Mouse (Mus musculus) thymus, postnatal 14 days (tissue): ENCODE measurements around the gene Trip6.
"Not testable (repeated sequence)": the region's sequence is repeated elsewhere in the genome, so short reads cannot be mapped to it uniquely, and the experiment has no call there.

Source experiments
- DNase-seq: peaks from one replicate; pipeline ENCODE4 v3.0.0; 2021

The Trip6 gene

GRCm38 (mm10) chr5:137295712-137296111, 18.5 kb downstream of the Trip6 start:
- DNase-seq: no peak

- DNase-seq: no peak
Observed at GRCm38 (mm10) chr5:137295296-137295695, 18.9 kb downstream of the Trip6 start.

- DNase-seq: no peak
Observed at GRCm38 (mm10) chr5:137294744-137295093, 19.5 kb downstream of the Trip6 start.

DNA sequence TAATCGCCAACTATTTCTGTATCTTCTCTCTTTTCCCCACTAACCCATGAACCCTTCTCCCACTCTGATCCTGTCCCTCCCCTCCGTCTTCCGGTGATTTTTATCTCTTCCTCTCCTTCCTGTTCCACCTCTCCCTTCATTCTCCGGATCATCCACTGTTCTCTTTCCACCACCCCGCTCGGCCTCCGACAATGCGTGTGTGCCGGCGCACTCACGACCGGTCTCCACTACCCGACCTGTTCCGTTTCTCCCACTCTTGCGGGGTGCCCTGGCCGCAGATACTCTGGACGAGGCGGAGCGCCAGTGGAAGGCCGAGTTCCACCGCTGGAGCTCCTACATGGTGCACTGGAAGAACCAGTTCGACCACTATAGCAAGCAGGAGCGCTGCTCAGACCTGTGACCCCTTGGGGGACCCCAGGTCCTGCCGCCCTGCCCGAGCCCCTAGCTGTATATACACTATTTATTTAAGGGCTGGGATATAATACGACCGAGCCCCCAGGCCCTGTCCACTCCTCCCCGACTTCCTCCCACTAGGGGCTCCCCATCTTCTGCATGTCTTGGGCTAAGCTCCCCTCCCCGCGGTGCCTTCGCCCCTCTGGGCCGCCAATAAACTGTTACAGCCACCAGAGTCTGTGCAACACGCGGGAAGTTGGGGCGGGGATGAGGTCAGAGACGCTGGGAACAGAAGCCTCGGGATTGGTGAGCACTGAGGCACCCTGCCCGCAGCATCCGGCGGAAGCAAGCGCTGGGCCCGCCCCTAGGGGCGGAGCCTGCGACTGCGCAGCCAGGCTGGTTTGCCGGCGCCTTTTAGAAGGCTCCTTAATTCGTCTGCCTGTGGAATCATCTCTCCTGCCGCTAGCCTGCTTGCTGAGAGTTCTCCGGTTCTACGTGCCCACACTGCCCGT, 20.1 kb downstream of the Trip6 start, which contains the start of gene Ufsp1:
Gene Ufsp1, plus strand, starts transcription at position 791 of the 905 bp plus-strand sequence.
- DNase-seq: peak; percentile 96

DNA sequence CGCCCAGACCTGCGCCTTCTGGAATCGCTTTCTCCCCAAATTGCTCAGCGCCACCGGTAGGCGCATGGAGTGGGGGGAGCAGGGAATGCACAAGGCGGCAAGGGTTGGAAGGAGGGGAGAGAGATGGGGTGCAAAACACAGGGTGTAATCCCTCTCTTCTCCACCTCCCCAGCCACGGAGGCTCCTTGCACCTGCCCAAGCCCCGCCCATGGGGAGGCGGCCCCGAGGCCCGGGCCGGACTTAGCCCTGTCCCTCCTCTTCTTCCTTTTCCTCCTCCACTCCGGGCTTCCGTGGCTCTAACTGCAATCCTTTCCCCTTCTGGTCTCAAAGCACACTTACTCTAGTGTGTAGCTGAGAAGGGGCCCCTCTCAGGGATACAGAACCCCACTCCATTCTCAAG, 20.9 kb downstream of the Trip6 start:
- DNase-seq: peak; percentile 71

DNA sequence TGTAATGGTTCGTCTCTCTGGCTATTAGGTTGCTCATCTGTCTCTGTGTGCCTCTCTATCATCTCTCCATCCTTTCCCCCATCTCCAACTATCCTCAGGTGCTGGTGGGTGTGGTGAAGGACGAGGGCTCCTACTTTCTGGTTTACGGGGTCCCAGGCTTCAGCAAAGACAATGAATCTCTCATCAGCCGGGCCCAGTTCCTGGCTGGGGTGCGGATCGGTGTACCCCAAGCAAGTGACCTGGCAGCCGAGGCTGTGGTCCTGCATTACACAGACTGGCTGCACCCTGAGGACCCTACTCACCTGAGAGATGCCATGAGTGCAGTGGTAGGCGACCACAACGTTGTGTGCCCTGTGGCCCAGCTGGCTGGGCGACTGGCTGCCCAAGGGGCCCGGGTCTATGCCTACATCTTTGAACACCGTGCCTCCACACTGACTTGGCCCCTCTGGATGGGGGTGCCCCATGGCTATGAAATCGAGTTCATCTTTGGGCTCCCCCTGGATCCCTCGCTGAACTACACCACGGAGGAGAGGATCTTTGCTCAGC, 22.8 kb downstream of the Trip6 start:
- DNase-seq: no peak

GRCm38 (mm10) chr5:137290677-137291076, 23.5 kb downstream of the Trip6 start:
- DNase-seq: peak; percentile 59

DNA sequence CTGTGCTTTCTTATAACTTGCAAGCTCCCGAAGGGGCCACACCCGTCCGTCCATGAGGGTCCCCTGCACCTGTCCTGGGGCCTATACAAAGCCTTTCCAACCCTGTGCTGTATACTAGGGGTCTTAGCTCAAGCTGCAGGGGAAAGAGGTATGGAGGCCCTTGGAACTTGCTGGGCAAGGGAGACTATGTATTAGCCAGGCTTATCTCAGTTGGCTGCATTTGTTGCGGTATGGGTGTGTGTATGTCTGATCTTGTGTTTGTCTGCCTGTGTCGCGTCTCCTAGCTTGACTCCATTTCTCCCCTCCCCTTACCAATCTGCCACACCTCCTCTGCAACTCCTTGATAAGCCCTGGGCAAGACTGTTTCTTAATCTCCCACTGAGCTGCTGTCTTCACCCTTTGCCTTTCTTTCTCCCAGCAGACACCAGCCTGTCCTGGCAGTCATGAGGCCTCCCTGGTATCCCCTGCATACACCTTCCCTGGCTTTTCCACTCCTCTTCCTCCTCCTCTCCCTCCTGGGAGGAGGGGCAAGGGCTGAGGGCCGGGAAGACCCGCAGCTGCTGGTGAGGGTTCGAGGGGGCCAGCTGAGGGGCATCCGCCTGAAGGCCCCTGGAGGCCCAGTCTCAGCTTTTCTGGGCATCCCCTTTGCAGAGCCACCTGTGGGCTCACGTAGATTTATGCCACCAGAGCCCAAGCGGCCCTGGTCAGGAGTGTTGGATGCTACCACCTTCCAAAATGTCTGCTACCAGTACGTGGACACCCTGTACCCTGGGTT, 24.4 kb downstream of the Trip6 start:
- DNase-seq: no peak

DNA sequence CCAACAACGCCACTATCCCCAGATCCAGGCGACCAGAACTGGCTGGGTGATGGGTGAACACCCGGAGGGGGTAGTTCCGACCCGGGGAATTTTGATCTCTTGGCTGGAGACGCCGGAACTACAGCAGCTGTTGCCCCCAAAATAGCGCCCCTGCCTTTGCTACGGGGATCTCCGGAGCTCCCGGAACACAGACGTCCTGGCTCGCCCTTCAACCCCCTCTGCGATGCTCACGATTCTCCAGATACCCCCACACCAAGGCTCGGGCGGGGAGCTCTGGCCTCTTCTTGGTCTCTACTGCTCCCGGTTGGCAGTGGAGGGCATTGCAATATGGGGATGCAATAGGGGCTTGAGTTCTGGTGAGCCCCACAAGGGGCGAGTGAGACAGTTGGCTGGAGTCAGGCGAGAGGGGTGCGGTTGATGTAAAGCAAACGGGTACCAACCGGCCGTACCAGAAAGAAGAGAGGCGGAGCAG, 25.2 kb downstream of the Trip6 start:
- DNase-seq: peak; percentile 75

- no peak for DNase-seq
Observed at GRCm38 (mm10) chr5:137287953-137288743, 26.1 kb downstream of the Trip6 start.

DNA sequence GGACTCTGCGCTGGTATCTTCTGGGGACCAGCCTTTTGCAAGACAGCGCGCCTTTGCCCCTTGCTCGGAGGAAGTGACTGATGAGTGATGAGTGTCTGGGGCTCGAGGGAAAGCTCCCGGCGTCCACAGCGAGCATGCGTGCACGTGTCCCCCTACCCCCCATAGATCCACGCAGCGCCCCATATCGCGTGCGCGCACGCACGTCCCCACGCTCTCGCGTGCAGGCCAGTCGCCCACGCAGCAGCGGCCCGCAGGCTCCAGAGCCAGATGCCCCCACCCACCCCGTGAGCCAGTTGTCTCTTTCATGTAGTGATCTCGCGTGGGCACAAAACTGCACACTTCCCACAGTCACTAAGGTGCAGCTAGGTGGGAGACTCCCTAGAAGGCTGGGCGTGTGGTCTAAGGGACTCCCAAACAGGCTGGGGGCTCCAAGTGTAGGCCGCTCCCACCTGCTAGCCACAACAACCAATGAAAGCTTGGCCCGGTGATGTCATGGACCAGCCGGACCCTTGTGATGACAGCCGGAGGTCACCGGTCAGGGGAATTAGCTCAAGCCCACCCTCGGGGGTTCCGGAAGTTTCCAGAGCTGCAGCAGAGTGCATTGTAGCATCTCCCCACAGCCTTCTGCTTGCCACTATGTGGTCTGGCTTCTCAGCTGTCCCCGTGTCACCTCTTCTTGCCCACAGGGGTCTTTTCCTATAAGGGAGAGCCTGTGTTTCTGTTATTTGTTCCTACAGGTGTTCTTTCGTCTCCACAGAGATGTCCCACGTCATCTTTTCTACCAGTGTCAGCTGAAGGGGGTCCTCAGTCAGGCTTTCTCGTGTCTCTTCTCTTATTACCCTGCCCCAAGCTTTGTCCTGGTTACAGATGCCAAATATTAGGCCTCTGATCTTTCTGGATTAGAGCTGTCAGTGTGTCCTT, 26.9 kb downstream of the Trip6 start, which contains the start of gene Ache:
Gene Ache, plus strand, starts transcription at position 488 of the 921 bp plus-strand sequence.
- DNase-seq: no peak

GRCm38 (mm10) chr5:137286655-137287031, 27.6 kb downstream of the Trip6 start:
- peak; percentile 89 for DNase-seq

DNA sequence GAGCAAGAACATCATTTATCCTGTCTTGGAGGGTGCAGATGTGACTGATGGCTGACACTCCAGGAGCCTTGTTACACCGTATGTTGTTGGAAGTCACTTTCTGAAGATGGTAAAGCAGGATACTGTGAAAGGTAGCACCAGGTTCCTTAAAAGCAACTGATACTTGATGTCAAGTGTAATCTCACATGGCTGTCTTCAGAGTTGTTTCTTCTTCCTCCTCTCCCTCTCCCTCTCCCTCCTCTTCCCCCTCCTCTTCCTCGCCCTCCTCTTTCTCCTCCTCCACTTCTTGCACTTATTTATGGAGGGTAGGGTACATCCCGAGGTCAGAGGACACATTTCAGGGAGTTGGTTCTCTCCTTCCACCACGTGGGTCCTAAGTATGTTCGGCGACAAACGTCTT, 28.2 kb downstream of the Trip6 start:
- DNase-seq: no peak

GRCm38 (mm10) chr5:137285045-137285444, 29.2 kb downstream of the Trip6 start:
- peak; percentile 52 for DNase-seq

- not testable (repeated sequence) for DNase-seq
Observed at GRCm38 (mm10) chr5:137284411-137284810, 29.8 kb downstream of the Trip6 start.

DNA sequence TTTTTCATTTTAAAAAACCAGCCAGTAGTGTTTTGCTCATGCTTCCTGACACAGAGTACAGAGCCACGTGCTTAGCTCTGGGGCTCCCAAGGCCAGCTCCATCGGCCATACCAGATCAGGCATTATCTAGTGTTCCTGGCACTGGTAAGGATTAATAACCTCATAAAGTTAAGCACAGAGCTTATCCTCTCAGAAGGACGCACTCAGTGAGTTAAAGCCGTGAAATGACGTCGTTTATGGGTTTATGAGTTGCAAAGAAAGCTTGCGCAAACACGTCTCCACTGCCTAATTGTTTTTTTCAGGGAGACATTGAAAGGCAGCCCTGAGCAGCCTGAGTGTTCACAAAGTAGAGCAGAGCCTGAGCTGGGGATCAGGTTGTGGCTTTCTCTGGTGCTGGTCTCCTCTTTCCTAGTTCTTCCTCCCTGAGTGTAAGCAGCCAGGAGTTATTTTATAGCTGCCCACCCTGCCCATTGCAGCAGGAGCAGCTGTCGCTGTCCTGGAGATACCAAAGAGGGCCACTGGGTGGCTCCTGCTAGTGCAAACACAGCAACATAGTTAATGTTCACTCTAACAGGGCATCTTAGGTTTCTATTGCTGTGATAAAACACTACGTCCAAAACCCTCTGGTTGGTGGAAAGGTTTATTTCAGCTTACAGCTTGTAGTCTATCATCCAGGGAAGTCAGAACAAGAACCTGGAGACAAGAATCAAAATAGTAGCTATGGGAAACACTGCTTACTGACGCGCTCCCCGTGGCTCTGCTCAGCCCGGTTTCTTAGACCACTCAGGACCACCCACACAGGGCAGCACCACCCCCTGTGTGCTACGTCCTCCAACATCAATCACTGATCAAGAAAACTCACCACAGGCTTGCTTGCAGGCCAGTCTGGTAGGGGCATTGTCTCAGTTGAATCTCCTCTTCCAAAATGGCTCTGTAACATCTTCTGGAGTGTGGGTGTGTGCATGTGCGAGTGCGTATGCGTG, 36.6 kb downstream of the Trip6 start:
- DNase-seq: peak; percentile 49

- DNase-seq: peak; percentile 78
Observed at GRCm38 (mm10) chr5:137268131-137268910, 45.9 kb downstream of the Trip6 start.

DNA sequence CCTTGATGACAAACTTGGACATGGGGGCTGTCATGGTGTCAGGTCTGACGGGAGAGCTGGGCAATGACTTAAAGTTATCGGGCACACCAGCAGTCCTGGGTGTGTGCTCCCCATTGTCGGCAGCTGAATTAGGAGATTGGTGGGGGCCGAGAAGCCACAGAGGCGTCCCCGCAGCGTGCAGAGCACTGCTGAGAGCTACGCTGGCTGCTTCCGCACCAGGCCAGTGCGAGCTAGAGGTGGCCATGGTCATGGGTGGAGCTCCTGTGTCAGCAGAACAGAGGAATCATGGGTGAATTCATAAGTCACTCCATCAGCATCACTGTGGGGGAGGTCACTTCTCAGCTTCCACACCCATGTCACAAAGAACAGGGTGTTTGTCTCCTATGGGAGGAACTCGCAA, 49.4 kb downstream of the Trip6 start:
- no peak for DNase-seq
